Mouse (Mus musculus) kidney, embryonic 16.5 days (tissue): Measurements from ENCODE around the gene Meis1. TPM values are rescaled to one million over a fixed set of nuclear protein-coding genes. Genes with fewer than 3 reads are reported as not detected.

Source experiments
- ATAC-seq: fragments of 200-750 bp; cut with Nextera tagmentation; 2 replicates; pipeline ENCODE4 v1.8.0; 2017; ENCODE audit warnings: moderate TSS enrichment; ENCODE audit not compliant: low FRiP score, low TSS enrichment
- H3K27ac ChIP-seq: fragments of 300-500 bp; sonication (generic); 2 replicates; pipeline ENCODE4 v1.5.1; 2014; ENCODE audit warnings: low read length
- H3K27me3 ChIP-seq: fragments of 300-500 bp; sonication (generic); 2 replicates; pipeline ENCODE4 v1.6.1; 2014; ENCODE audit warnings: low read length, control low read depth, mixed read lengths; ENCODE audit not compliant: insufficient read depth
- H3K36me3 ChIP-seq: fragments of 300-500 bp; sonication (generic); 2 replicates; pipeline ENCODE4 v1.6.1; 2014; ENCODE audit warnings: low read length, control low read depth, mixed read lengths; ENCODE audit not compliant: insufficient read depth
- H3K4me1 ChIP-seq: fragments of 300-500 bp; sonication (generic); 2 replicates; pipeline ENCODE4 v1.6.1; 2014; ENCODE audit warnings: low read length, control low read depth, mixed read lengths; ENCODE audit not compliant: insufficient read depth
- H3K4me2 ChIP-seq: fragments of 300-500 bp; sonication (generic); replicated peaks from 2 replicates; pipeline ENCODE4 v1.6.1; 2014; ENCODE audit warnings: low read depth, low read length
- H3K4me3 ChIP-seq: fragments of 300-500 bp; sonication (generic); 2 replicates; pipeline ENCODE4 v1.5.1; 2014; ENCODE audit warnings: mild to moderate bottlenecking, low read length
- H3K9ac ChIP-seq: fragments of 300-500 bp; sonication (generic); replicated peaks from 2 replicates; pipeline ENCODE4 v1.6.1; 2014; ENCODE audit warnings: low read length
- H3K9me3 ChIP-seq: fragments of 300-500 bp; sonication (generic); 2 replicates; pipeline ENCODE4 v1.6.1; 2016; ENCODE audit warnings: low read length, control low read depth
- WGBS: fragments of 180-500 bp; shearing (Covaris S2); extraction: QIAGEN DNeasy Blood & Tissue Kit; methylation state at CpG from one replicate; pipeline ENCODE4 v1.1.7; 2014; 5-methylcytosine and 5-hydroxymethylcytosine counted together
- polyA plus RNA-seq: library from polyadenylated mRNA; unstranded; fragments of >200 nt; fragmentation: Nextera tagmentation; extraction: Ambion mirVana; gene quantifications from 2 replicates; pipeline ENCODE4 v1.2.1, GENCODE M21; 2015

Gene Meis1
- polyA plus RNA-seq, 1 experiment from 2014 or later: 124 TPM

GRCm38 (mm10) chr11:18955969-18956368 lies 62.8 kb downstream of the Meis1 start:
- H3K9me3 ChIP-seq: no peaks in the 10 kb centered on the region
- no peaks in the 10 kb centered on the region for H3K27me3 ChIP-seq
- H3K4me1 ChIP-seq: peaks cover 32% of the 10 kb centered on the region
- H3K36me3 ChIP-seq: no peaks in the 10 kb centered on the region
- WGBS: 63% methylated on average over 7 of the region's 7 CpGs
- ATAC-seq: no peak
- H3K27ac ChIP-seq: no peak overlapping the region
- no peak overlapping the region for H3K9ac ChIP-seq
- no peak overlapping the region for H3K4me2 ChIP-seq
- H3K4me3 ChIP-seq: no peak overlapping the region

DNA sequence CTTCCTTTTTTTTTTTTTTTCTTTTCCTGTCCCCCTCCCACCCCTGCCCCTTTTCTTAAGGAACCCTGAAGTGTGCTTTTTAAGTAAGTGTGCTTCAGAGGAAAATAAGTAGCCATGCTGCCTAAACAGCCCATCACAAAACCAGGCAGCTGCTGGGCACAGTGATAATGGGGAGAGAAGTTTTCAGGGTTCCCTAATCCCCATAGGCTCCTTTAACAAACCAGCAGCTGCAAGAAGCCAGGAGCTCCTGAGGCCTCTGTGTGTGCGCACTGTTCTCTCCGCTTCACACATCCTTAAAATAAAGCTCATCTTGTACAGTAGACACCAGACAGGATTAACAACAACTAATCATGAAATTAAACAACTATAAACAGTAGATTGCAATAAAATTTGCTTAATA lies 63.9 kb downstream of the Meis1 start:
- Histone ChIP-seq H3K9me3 (no peaks in the 10 kb centered on the region), H3K4me1 (peaks cover 36% of the 10 kb centered on the region), H3K27me3 (no peaks in the 10 kb centered on the region), H3K9ac (no peak overlapping the region), H3K27ac (no peak overlapping the region), H3K36me3 (no peaks in the 10 kb centered on the region), H3K4me2 (no peak overlapping the region), H3K4me3 (no peak overlapping the region)
- no peak for ATAC-seq
- WGBS: 90% methylated on average over 2 of the region's 2 CpGs

DNA sequence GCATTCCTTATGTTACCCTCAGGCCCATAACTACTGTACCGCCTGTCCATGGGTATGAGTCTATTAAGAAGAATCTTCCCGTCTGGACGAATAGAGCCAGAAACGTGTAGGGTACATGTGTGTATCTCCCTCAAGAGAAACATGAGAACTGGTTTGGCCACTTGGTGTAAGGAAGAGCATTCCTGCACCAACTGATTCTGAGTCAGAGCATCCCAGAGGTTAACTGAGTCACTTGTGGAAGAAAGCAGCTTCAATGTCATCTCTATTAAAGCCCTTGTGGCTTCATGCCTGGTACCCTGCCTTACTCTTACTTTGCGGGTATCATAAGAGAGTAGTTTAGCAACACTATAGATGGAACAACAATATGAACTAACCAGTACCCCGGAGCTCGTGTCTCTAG lies 64.9 kb downstream of the Meis1 start:
- Histone ChIP-seq H3K9ac (no peak overlapping the region), H3K9me3 (no peaks in the 10 kb centered on the region), H3K4me3 (no peak overlapping the region), H3K27ac (no peak overlapping the region), H3K36me3 (no peaks in the 10 kb centered on the region), H3K4me1 (peaks cover 32% of the 10 kb centered on the region), H3K27me3 (no peaks in the 10 kb centered on the region), H3K4me2 (no peak overlapping the region)
- 85% methylated on average over 7 of the region's 7 CpGs for WGBS
- no peak for ATAC-seq

- H3K4me2 ChIP-seq: no peak overlapping the region
- no peaks in the 10 kb centered on the region for H3K36me3 ChIP-seq
- ATAC-seq: no peak
- H3K9me3 ChIP-seq: no peaks in the 10 kb centered on the region
- H3K4me1 ChIP-seq: peaks cover 23% of the 10 kb centered on the region
- 83% methylated on average over 13 of the region's 13 CpGs for WGBS
- H3K27ac ChIP-seq: no peak overlapping the region
- H3K27me3 ChIP-seq: no peaks in the 10 kb centered on the region
- no peak overlapping the region for H3K9ac ChIP-seq
- no peak overlapping the region for H3K4me3 ChIP-seq
Measured at GRCm38 (mm10) chr11:18948600-18949295, 70.0 kb downstream of the Meis1 start.

DNA sequence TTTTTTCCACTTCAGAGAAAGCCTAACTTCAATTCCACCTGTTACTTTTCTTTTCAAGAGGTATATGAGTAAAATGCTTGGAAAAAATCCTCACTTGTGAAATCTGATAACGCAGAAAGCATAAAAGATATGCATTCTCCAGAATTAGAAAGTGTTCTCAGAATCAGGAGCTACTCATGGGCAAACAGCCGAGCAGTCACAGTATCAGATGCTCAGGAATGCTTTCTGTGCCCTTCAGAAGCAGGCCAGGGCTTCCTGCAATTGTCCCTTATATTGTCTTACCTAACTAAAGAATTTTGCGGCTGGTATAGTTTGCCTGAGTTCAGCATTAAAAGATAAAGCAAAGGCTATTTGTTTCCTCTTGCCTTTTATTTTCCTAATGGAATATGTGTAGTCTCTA lies 71.4 kb downstream of the Meis1 start:
- 59% methylated on average over 3 of the region's 3 CpGs for WGBS
- no peak overlapping the region for H3K9ac ChIP-seq
- H3K27ac ChIP-seq: no peak overlapping the region

GRCm38 (mm10) chr11:18945778-18946177 lies 73.0 kb downstream of the Meis1 start:
- 19% methylated on average over 3 of the region's 3 CpGs for WGBS
- no peaks in the 10 kb centered on the region for H3K36me3 ChIP-seq
- H3K4me1 ChIP-seq: peaks cover 30% of the 10 kb centered on the region
- no peak overlapping the region for H3K4me2 ChIP-seq
- no peak overlapping the region for H3K4me3 ChIP-seq
- no peak overlapping the region for H3K27ac ChIP-seq
- ATAC-seq: peak; percentile 60; the same call in 1 of the 2 replicates
- H3K9ac ChIP-seq: no peak overlapping the region
- H3K9me3 ChIP-seq: no peaks in the 10 kb centered on the region
- H3K27me3 ChIP-seq: no peaks in the 10 kb centered on the region

More for the DNA sequence above, 71.4 kb downstream of the Meis1 start:
- ATAC-seq: no peak
- Histone ChIP-seq H3K27me3 (no peaks in the 10 kb centered on the region), H3K4me3 (no peak overlapping the region), H3K4me1 (peaks cover 23% of the 10 kb centered on the region), H3K9me3 (no peaks in the 10 kb centered on the region), H3K36me3 (no peaks in the 10 kb centered on the region), H3K4me2 (no peak overlapping the region)

DNA sequence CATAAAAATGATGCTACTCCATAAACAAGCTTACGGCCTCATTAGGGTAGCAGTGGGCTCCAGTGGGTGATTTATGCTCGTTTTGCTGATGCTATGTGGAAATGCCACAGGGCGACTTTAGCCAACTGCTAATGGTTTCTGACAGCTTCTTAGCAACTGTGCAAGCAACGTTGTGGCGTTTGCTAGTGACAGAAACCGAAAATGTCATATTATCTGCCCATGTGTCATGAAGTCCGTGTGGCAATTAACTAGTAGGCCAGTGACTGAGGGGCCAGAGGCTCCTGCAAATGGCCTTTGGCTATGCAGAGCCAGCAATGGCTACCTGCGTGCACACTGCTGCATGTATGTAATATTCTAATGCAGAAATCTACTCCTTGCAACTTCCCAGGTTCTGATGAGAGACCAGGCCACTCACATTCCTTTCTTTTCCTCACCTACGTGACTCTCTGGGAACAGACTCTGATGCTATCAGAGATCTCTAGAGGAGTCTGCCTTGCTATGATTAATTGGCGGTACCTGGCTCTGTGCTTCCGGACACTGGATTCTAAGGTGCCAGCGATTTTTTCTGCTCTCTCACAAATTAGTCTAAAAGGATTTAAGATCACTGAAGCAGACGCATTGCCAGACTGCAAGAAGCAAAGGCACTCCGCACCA lies 73.7 kb downstream of the Meis1 start:
- H3K4me1 ChIP-seq: peaks cover 26% of the 10 kb centered on the region
- H3K27me3 ChIP-seq: no peaks in the 10 kb centered on the region
- no peaks in the 10 kb centered on the region for H3K36me3 ChIP-seq
- H3K27ac ChIP-seq: no peak overlapping the region
- ATAC-seq: no peak
- H3K4me2 ChIP-seq: no peak overlapping the region
- WGBS: 47% methylated on average over 14 of the region's 14 CpGs
- H3K9ac ChIP-seq: no peak overlapping the region
- no peaks in the 10 kb centered on the region for H3K9me3 ChIP-seq
- H3K4me3 ChIP-seq: no peak overlapping the region

GRCm38 (mm10) chr11:18944209-18944608 lies 74.6 kb downstream of the Meis1 start:
- no peak overlapping the region for H3K4me3 ChIP-seq
- H3K4me2 ChIP-seq: no peak overlapping the region
- H3K9me3 ChIP-seq: no peaks in the 10 kb centered on the region
- no peaks in the 10 kb centered on the region for H3K36me3 ChIP-seq
- H3K9ac ChIP-seq: no peak overlapping the region
- H3K27me3 ChIP-seq: no peaks in the 10 kb centered on the region
- ATAC-seq: no peak
- no peak overlapping the region for H3K27ac ChIP-seq
- WGBS: 42% methylated on average over 7 of the region's 7 CpGs
- peaks cover 24% of the 10 kb centered on the region for H3K4me1 ChIP-seq

DNA sequence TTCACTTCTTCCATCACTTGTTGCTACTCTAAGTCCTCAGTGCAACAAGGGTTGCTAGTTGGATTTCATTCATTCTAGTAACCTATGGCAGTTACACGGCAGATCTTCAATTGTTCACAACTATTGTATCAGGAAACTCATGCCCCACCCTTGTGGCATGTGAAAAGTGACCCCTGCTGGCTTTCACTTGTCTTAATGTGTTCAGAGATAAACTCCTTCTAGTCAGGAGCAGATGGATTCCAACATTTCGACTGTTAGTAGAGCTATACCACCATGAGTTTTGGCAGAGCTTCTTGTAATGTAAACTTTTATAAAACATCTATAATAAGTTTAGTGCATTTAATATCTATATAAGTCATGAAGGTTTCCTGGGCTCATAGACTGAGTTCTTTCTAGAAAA lies 75.8 kb downstream of the Meis1 start:
- no peak for ATAC-seq
- H3K36me3 ChIP-seq: no peaks in the 10 kb centered on the region
- H3K4me2 ChIP-seq: no peak overlapping the region
- H3K9ac ChIP-seq: no peak overlapping the region
- peaks cover 24% of the 10 kb centered on the region for H3K4me1 ChIP-seq
- H3K27me3 ChIP-seq: no peaks in the 10 kb centered on the region
- no peaks in the 10 kb centered on the region for H3K9me3 ChIP-seq
- 82% methylated on average over 2 of the region's 2 CpGs for WGBS
- H3K4me3 ChIP-seq: no peak overlapping the region
- no peak overlapping the region for H3K27ac ChIP-seq

DNA sequence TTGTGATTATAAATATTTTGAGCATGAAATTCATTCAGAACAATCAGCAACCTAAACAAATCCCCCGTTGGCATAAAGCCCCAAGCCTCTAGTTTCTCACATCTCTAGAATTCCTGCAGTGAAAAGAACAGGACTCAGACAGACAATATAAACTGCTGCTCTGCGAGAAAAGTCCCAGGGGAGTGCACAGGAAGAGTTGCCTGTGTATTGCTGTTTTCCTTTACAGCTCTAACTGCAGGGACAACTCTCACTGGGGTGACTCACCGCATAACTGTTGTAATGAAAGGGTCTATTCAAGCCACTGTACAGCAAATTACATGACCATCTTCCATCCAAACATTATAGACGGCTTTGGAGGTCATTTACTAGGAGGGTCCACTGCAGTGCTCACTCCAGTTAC lies 77.9 kb downstream of the Meis1 start:
- Histone ChIP-seq H3K9me3 (no peaks in the 10 kb centered on the region), H3K27ac (no peak overlapping the region), H3K9ac (no peak overlapping the region), H3K27me3 (no peaks in the 10 kb centered on the region), H3K4me3 (no peak overlapping the region), H3K4me1 (peaks cover 19% of the 10 kb centered on the region), H3K36me3 (0 out of 2 replicates have a peak, but pooled peaks cover 6% of the 10 kb centered on the region), H3K4me2 (no peak overlapping the region)
- WGBS: 39% methylated on average over 4 of the region's 4 CpGs
- ATAC-seq: no peak
